Mouse (Mus musculus): Measurements from ENCODE around the gene Skor1. TPM values are rescaled to one million over a fixed set of nuclear protein-coding genes. Genes with fewer than 3 reads are reported as not detected.
A peak's percentile ranks its signal among the peaks of the same experiment; 100 is the strongest.

Skor1 gene
- polyA plus RNA-seq, 1 experiment from 2014 or later = not detected

GRCm38 (mm10) chr9:63163756-63164155 is 15.0 kb upstream of the Skor1 start:
- no peak overlapping the region for H3K9ac ChIP-seq (ENCODE audit: low read depth, low read length)
- WGBS = 71% methylated on average over 8 of the region's 8 CpGs
- no peak overlapping the region for H3K27ac ChIP-seq (ENCODE audit: low read depth, low read length)
- DNase-seq (ENCODE audit: low spot score) = no peak
- no peak overlapping the region for H3K4me3 ChIP-seq (ENCODE audit: low read depth, low read length)
- H3K4me1 ChIP-seq (replicated peaks; ENCODE audit: control insufficient read depth, insufficient read depth, low read length) = no peaks in the 10 kb centered on the region
- H3K9me3 ChIP-seq (ENCODE audit: control insufficient read depth, low read length) = no peaks in the 10 kb centered on the region
- no peak for ATAC-seq (replicated peaks; ENCODE audit: low FRiP score)
- H3K36me3 ChIP-seq (ENCODE audit: control insufficient read depth, insufficient read depth, low read length) = no peaks in the 10 kb centered on the region
- 0 out of 2 replicates have a peak, but pooled peaks cover 3% of the 10 kb centered on the region for H3K27me3 ChIP-seq (replicated peaks; ENCODE audit: control insufficient read depth, insufficient read depth, low read length)
- no peak overlapping the region for H3K4me2 ChIP-seq

GRCm38 (mm10) chr9:63151949-63152348 is 3.2 kb upstream of the Skor1 start:
- no peaks in the 10 kb centered on the region for H3K36me3 ChIP-seq (ENCODE audit: control insufficient read depth, insufficient read depth, low read length)
- H3K27ac ChIP-seq (ENCODE audit: low read depth, low read length) = no peak overlapping the region
- WGBS = 34% methylated on average over 14 of the region's 14 CpGs
- no peak overlapping the region for H3K4me3 ChIP-seq (ENCODE audit: low read depth, low read length)
- H3K4me2 ChIP-seq = no peak overlapping the region
- H3K9ac ChIP-seq (ENCODE audit: low read depth, low read length) = no peak overlapping the region
- ATAC-seq (replicated peaks; ENCODE audit: low FRiP score) (no peak), DNase-seq (ENCODE audit: low spot score) (no peak)
- peaks cover 3% of the 10 kb centered on the region; the same call in 1 of the 2 replicates for H3K4me1 ChIP-seq (replicated peaks; ENCODE audit: control insufficient read depth, insufficient read depth, low read length)
- no peaks in the 10 kb centered on the region for H3K9me3 ChIP-seq (ENCODE audit: control insufficient read depth, low read length)
- peaks cover 79% of the 10 kb centered on the region for H3K27me3 ChIP-seq (replicated peaks; ENCODE audit: control insufficient read depth, insufficient read depth, low read length)

- no peak overlapping the region for H3K27ac ChIP-seq (ENCODE audit: low read depth, low read length)
- H3K9me3 ChIP-seq (ENCODE audit: control insufficient read depth, low read length) = no peaks in the 10 kb centered on the region
- ATAC-seq (replicated peaks; ENCODE audit: low FRiP score) (no peak), DNase-seq (ENCODE audit: low spot score) (no peak)
- H3K4me1 ChIP-seq (replicated peaks; ENCODE audit: control insufficient read depth, insufficient read depth, low read length) = peaks cover 3% of the 10 kb centered on the region; the same call in 1 of the 2 replicates
- H3K9ac ChIP-seq (ENCODE audit: low read depth, low read length) = no peak overlapping the region
- H3K4me2 ChIP-seq = no peak overlapping the region
- H3K36me3 ChIP-seq (ENCODE audit: control insufficient read depth, insufficient read depth, low read length) = no peaks in the 10 kb centered on the region
- H3K27me3 ChIP-seq (replicated peaks; ENCODE audit: control insufficient read depth, insufficient read depth, low read length) = peaks cover 85% of the 10 kb centered on the region
- no peak overlapping the region for H3K4me3 ChIP-seq (ENCODE audit: low read depth, low read length)
- 4% methylated on average over 20 of the region's 20 CpGs for WGBS
Measured at GRCm38 (mm10) chr9:63151072-63151870, 2.5 kb upstream of the Skor1 start.

GRCm38 (mm10) chr9:63150086-63150800 is 1.5 kb upstream of the Skor1 start:
- peaks cover 3% of the 10 kb centered on the region; the same call in 1 of the 2 replicates for H3K4me1 ChIP-seq (replicated peaks; ENCODE audit: control insufficient read depth, insufficient read depth, low read length)
- ATAC-seq (replicated peaks; ENCODE audit: low FRiP score) (no peak), DNase-seq (ENCODE audit: low spot score) (no peak)
- H3K9ac ChIP-seq (ENCODE audit: low read depth, low read length) = no peak overlapping the region
- H3K27ac ChIP-seq (ENCODE audit: low read depth, low read length) = no peak overlapping the region
- H3K27me3 ChIP-seq (replicated peaks; ENCODE audit: control insufficient read depth, insufficient read depth, low read length) = peaks cover 96% of the 10 kb centered on the region
- H3K4me3 ChIP-seq (ENCODE audit: low read depth, low read length) = no peak overlapping the region
- no peak overlapping the region for H3K4me2 ChIP-seq
- H3K9me3 ChIP-seq (ENCODE audit: control insufficient read depth, low read length) = no peaks in the 10 kb centered on the region
- no peaks in the 10 kb centered on the region for H3K36me3 ChIP-seq (ENCODE audit: control insufficient read depth, insufficient read depth, low read length)
- 4% methylated on average over 27 of the region's 27 CpGs for WGBS

- Histone ChIP-seq H3K4me1 (replicated peaks; ENCODE audit: control insufficient read depth, insufficient read depth, low read length) (peaks cover 5% of the 10 kb centered on the region; the same call in 1 of the 2 replicates), H3K4me2 (peak overlapping the region; percentile 56), H3K9ac (ENCODE audit: low read depth, low read length) (no peak overlapping the region), H3K27ac (ENCODE audit: low read depth, low read length) (no peak overlapping the region), H3K36me3 (ENCODE audit: control insufficient read depth, insufficient read depth, low read length) (no peaks in the 10 kb centered on the region), H3K27me3 (replicated peaks; ENCODE audit: control insufficient read depth, insufficient read depth, low read length) (peaks cover 99% of the 10 kb centered on the region), H3K4me3 (ENCODE audit: low read depth, low read length) (peak overlapping the region; percentile 46), H3K9me3 (ENCODE audit: control insufficient read depth, low read length) (no peaks in the 10 kb centered on the region)
- WGBS = 3% methylated on average over 20 of the region's 20 CpGs
- DNase-seq (ENCODE audit: low spot score) = no peak
- no peak for ATAC-seq (replicated peaks; ENCODE audit: low FRiP score)
Measured at GRCm38 (mm10) chr9:63149372-63149766, 608 bp upstream of the Skor1 start.

GRCm38 (mm10) chr9:63147786-63148409 is 863 bp downstream of the Skor1 start:
- Histone ChIP-seq H3K9ac (ENCODE audit: low read depth, low read length) (no peak overlapping the region), H3K4me1 (replicated peaks; ENCODE audit: control insufficient read depth, insufficient read depth, low read length) (peaks cover 9% of the 10 kb centered on the region; the same call in 1 of the 2 replicates), H3K9me3 (ENCODE audit: control insufficient read depth, low read length) (no peaks in the 10 kb centered on the region), H3K27me3 (replicated peaks; ENCODE audit: control insufficient read depth, insufficient read depth, low read length) (peaks cover 100% of the 10 kb centered on the region), H3K4me3 (ENCODE audit: low read depth, low read length) (no peak overlapping the region), H3K27ac (ENCODE audit: low read depth, low read length) (no peak overlapping the region), H3K4me2 (no peak overlapping the region), H3K36me3 (ENCODE audit: control insufficient read depth, insufficient read depth, low read length) (no peaks in the 10 kb centered on the region)
- DNase-seq (ENCODE audit: low spot score) (no peak), ATAC-seq (replicated peaks; ENCODE audit: low FRiP score) (no peak)
- WGBS = 3% methylated on average over 14 of the region's 14 CpGs

GRCm38 (mm10) chr9:63147296-63147695 is 1.5 kb downstream of the Skor1 start:
- H3K4me1 ChIP-seq (replicated peaks; ENCODE audit: control insufficient read depth, insufficient read depth, low read length) = peaks cover 12% of the 10 kb centered on the region; the same call in 1 of the 2 replicates
- 4% methylated on average over 9 of the region's 9 CpGs for WGBS
- DNase-seq (ENCODE audit: low spot score) (no peak), ATAC-seq (replicated peaks; ENCODE audit: low FRiP score) (no peak)
- no peaks in the 10 kb centered on the region for H3K9me3 ChIP-seq (ENCODE audit: control insufficient read depth, low read length)
- no peak overlapping the region for H3K4me2 ChIP-seq
- no peak overlapping the region for H3K4me3 ChIP-seq (ENCODE audit: low read depth, low read length)
- no peak overlapping the region for H3K27ac ChIP-seq (ENCODE audit: low read depth, low read length)
- peaks cover 100% of the 10 kb centered on the region for H3K27me3 ChIP-seq (replicated peaks; ENCODE audit: control insufficient read depth, insufficient read depth, low read length)
- H3K36me3 ChIP-seq (ENCODE audit: control insufficient read depth, insufficient read depth, low read length) = no peaks in the 10 kb centered on the region
- H3K9ac ChIP-seq (ENCODE audit: low read depth, low read length) = no peak overlapping the region

- H3K4me2 ChIP-seq = no peak overlapping the region
- DNase-seq (ENCODE audit: low spot score) (no peak), ATAC-seq (replicated peaks; ENCODE audit: low FRiP score) (no peak)
- no peak overlapping the region for H3K9ac ChIP-seq (ENCODE audit: low read depth, low read length)
- H3K27ac ChIP-seq (ENCODE audit: low read depth, low read length) = no peak overlapping the region
- 2% methylated on average over 20 of the region's 20 CpGs for WGBS
- H3K4me1 ChIP-seq (replicated peaks; ENCODE audit: control insufficient read depth, insufficient read depth, low read length) = peaks cover 12% of the 10 kb centered on the region; the same call in 1 of the 2 replicates
- H3K4me3 ChIP-seq (ENCODE audit: low read depth, low read length) = peak overlapping the region; percentile 13; the same call in 1 of the 2 replicates
- no peaks in the 10 kb centered on the region for H3K36me3 ChIP-seq (ENCODE audit: control insufficient read depth, insufficient read depth, low read length)
- H3K27me3 ChIP-seq (replicated peaks; ENCODE audit: control insufficient read depth, insufficient read depth, low read length) = peaks cover 100% of the 10 kb centered on the region
- H3K9me3 ChIP-seq (ENCODE audit: control insufficient read depth, low read length) = no peaks in the 10 kb centered on the region
Measured at GRCm38 (mm10) chr9:63146856-63147274, 1.9 kb downstream of the Skor1 start.

Data from liver, embryonic 11.5 days (tissue).